Mouse (Mus musculus) kidney, adult 2 months (tissue): ENCODE measurements around the gene Gpn2. TPM values are rescaled to one million over a fixed set of nuclear protein-coding genes. Genes with fewer than 3 reads are reported as not detected.

Experiments
- DNase-seq: peaks from one replicate; pipeline ENCODE4 v3.0.0; 2021
- H3K27ac ChIP-seq: fragments of 200-500 bp; 2 replicates; pipeline ENCODE4 v1.5.1; 2012; ENCODE audit warnings: low read depth, low read length, control low read depth, inconsistent platforms; ENCODE audit not compliant: insufficient read depth
- H3K27me3 ChIP-seq: fragments of 200-500 bp; replicated peaks from 2 replicates; pipeline ENCODE4 v1.6.1; 2012; ENCODE audit warnings: mild to moderate bottlenecking, moderate library complexity, low read length, inconsistent platforms; ENCODE audit not compliant: control insufficient read depth, insufficient read depth
- H3K36me3 ChIP-seq: fragments of 200-500 bp; 2 replicates; pipeline ENCODE4 v1.6.1; 2012; ENCODE audit warnings: mild to moderate bottlenecking, moderate library complexity, low read length, inconsistent platforms; ENCODE audit not compliant: control insufficient read depth, insufficient read depth
- H3K4me1 ChIP-seq: fragments of 200-500 bp; 2 replicates; pipeline ENCODE4 v1.6.1; 2011; ENCODE audit warnings: low read length; ENCODE audit not compliant: control insufficient read depth, insufficient read depth
- H3K4me3 ChIP-seq: fragments of 200-500 bp; 2 replicates; pipeline ENCODE4 v1.5.1; 2011; ENCODE audit warnings: mild to moderate bottlenecking, low read depth, low read length, control low read depth; ENCODE audit not compliant: insufficient read depth
- CTCF ChIP-seq: fragments of 200-500 bp; conservative IDR thresholded peaks from 2 replicates; pipeline ENCODE4 v1.5.1; 2011; ENCODE audit warnings: low read depth, mild to moderate bottlenecking, control low read depth, low read length, moderate library complexity, mixed read lengths; ENCODE audit not compliant: insufficient read depth, insufficient read length
- POLR2A ChIP-seq: fragments of 200-500 bp; IDR thresholded peaks from one replicate; pipeline ENCODE4 v1.6.1; 2011; ENCODE audit warnings: low read depth, low read length, control low read depth
- WGBS: fragments of 180-500 bp; shearing (Covaris S2); methylation state at CpG from one replicate; pipeline ENCODE4 v1.1.7; 2018; 5-methylcytosine and 5-hydroxymethylcytosine counted together
- polyA plus RNA-seq: library from polyadenylated mRNA; depleted of rRNA; stranded (reverse); fragments of >200 nt; gene quantifications from 2 replicates; pipeline ENCODE4 v1.2.3, GENCODE M21; 2012

Gene Gpn2
- polyA plus RNA-seq, 1 experiment = 26.7 TPM

GRCm38 (mm10) chr4:133612416-133612815, 28.3 kb downstream of the Gpn2 start:
- WGBS = 96% methylated on average over 7 of the region's 7 CpGs
- Histone ChIP-seq H3K36me3 (no peaks in the 10 kb centered on the region), H3K27me3 (no peaks in the 10 kb centered on the region), H3K4me1 (no peaks in the 10 kb centered on the region), H3K4me3 (no peak overlapping the region), H3K27ac (no peak overlapping the region)
- DNase-seq = no peak
- TF ChIP-seq CTCF (no peak), POLR2A (no peak)

DNA sequence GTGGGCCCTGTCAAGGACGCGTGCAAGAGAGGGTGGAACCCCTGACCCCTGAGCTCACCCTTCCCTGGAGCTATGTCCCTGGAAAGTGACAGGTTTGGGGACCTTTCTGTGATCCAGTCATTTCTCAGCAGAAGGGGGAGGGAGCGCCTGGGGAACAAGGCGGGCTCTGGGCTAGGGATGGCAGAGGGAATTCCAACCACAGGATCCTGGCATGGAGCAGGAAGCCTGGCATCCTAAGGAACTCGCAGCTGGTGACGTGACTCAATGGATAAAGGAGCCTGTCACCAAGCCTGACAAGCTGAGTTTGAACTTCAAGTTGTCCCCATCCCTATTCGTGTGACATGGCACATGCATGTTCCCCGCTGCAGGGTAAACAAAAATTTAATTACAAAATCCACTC, 28.9 kb downstream of the Gpn2 start:
- no peaks in the 10 kb centered on the region for H3K36me3 ChIP-seq
- no peaks in the 10 kb centered on the region for H3K27me3 ChIP-seq
- TF ChIP-seq POLR2A = no peak
- TF ChIP-seq CTCF = no peak
- DNase-seq = no peak
- no peak overlapping the region for H3K4me3 ChIP-seq
- no peak overlapping the region for H3K27ac ChIP-seq
- WGBS = 92% methylated on average over 8 of the region's 8 CpGs
- H3K4me1 ChIP-seq = no peaks in the 10 kb centered on the region

DNA sequence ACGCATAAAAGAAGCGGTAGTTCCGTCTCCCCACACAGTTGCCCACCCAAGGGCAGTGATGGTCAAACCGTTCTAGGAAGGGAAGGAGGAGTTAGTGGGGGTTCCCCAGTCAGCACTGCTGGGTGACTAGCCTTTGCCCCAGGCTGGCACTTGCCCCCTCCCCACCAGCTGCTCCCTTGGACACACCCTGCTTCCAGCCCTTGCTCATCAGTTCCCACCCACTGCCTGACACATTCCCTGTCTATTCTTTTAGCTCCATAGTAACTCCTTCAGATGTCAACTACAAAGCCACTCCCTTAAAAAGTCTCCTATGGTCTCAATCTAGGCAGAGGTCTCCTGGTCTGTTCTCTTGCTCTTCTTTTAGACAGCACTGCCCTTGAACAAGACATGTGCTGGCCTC, 29.7 kb downstream of the Gpn2 start:
- H3K4me1 ChIP-seq = no peaks in the 10 kb centered on the region
- H3K4me3 ChIP-seq = no peak overlapping the region
- no peaks in the 10 kb centered on the region for H3K36me3 ChIP-seq
- TF ChIP-seq POLR2A (no peak), CTCF (no peak)
- H3K27me3 ChIP-seq = no peaks in the 10 kb centered on the region
- no peak for DNase-seq
- WGBS = 83% methylated on average over 4 of the region's 4 CpGs
- H3K27ac ChIP-seq = no peak overlapping the region

DNA sequence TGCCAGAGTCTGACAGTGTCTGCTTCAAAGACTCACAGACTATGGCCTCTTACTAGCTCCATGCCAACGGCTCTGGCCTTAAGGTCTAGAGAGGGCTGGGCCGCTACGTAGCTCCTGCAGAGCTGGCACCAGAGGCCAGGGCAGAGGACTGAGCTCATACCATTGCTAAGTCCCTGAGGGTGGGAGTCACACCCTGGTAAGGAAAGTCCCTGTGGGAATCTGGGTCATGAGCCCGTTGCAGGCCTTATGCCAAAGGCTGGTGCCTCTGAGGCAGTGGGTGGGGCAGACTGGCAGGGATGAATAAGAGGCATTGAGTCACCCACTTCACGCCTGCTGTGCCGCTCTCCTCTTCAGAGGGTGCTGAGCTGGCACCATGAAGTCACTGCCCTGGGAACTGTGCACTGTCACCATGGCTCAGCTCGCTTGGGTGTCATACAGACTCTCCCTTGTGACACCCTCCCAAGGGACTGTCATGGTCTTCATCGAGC, 30.2 kb downstream of the Gpn2 start:
- peak; percentile 24 for DNase-seq
- Histone ChIP-seq H3K27ac (no peak overlapping the region), H3K4me1 (no peaks in the 10 kb centered on the region), H3K36me3 (no peaks in the 10 kb centered on the region), H3K27me3 (no peaks in the 10 kb centered on the region), H3K4me3 (no peak overlapping the region)
- TF ChIP-seq CTCF (no peak), POLR2A (no peak)
- WGBS = 73% methylated on average over 8 of the region's 8 CpGs

GRCm38 (mm10) chr4:133615416-133615815, 31.3 kb downstream of the Gpn2 start:
- DNase-seq = peak; percentile 67
- H3K4me3 ChIP-seq = no peak overlapping the region
- no peak for TF ChIP-seq CTCF
- TF ChIP-seq POLR2A = no peak
- H3K27me3 ChIP-seq = no peaks in the 10 kb centered on the region
- no peaks in the 10 kb centered on the region for H3K36me3 ChIP-seq
- 60% methylated on average over 10 of the region's 10 CpGs for WGBS
- H3K4me1 ChIP-seq = no peaks in the 10 kb centered on the region
- no peak overlapping the region for H3K27ac ChIP-seq

- H3K27ac ChIP-seq = no peak overlapping the region
- TF ChIP-seq CTCF = no peak
- TF ChIP-seq POLR2A = no peak
- no peaks in the 10 kb centered on the region for H3K36me3 ChIP-seq
- no peak overlapping the region for H3K4me3 ChIP-seq
- DNase-seq = no peak
- no peaks in the 10 kb centered on the region for H3K4me1 ChIP-seq
- 83% methylated on average over 11 of the region's 11 CpGs for WGBS
- H3K27me3 ChIP-seq = no peaks in the 10 kb centered on the region
These were observed 33.8 kb downstream of the Gpn2 start for GRCm38 (mm10) chr4:133617936-133618335.

DNA sequence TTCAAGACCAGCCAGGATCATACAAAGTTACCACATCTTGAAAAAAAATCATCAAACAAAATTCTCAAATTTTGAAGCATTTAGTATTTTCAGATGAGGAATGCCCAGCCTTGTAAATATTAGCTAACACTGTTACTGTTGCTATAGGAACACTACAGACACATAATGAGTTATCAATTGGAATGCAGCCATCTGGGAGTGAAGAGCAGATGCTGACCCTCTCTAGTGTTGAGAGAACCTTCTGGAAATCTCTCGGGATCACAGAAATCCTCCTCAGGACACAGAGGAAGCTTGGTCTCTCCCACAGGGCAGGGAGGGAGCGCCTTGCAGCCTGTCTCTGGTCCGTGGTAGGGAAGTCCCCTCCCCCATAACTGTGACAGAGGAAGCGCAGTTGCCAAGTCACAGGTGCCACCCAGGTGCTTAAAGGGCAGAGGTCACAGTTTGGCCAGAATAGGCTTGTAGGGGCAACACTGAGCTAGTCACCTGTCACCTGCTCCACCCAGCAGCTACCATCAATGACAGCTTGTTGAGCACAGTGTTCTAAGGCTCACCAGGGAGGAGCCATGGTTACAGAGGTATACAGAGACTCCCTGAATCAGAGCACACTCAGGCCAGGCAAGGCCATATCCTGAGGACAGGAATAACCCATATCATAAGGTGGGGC, 35.4 kb downstream of the Gpn2 start:
- no peak overlapping the region for H3K27ac ChIP-seq
- no peak overlapping the region for H3K4me3 ChIP-seq
- WGBS = 52% methylated on average over 4 of the region's 4 CpGs
- H3K27me3 ChIP-seq = no peaks in the 10 kb centered on the region
- no peaks in the 10 kb centered on the region for H3K4me1 ChIP-seq
- H3K36me3 ChIP-seq = no peaks in the 10 kb centered on the region
- no peak for TF ChIP-seq CTCF
- no peak for TF ChIP-seq POLR2A
- DNase-seq = no peak

GRCm38 (mm10) chr4:133620668-133621067, 36.5 kb downstream of the Gpn2 start:
- Histone ChIP-seq H3K36me3 (no peaks in the 10 kb centered on the region), H3K27ac (no peak overlapping the region), H3K4me3 (no peak overlapping the region), H3K27me3 (no peaks in the 10 kb centered on the region), H3K4me1 (no peaks in the 10 kb centered on the region)
- 82% methylated on average over 8 of the region's 8 CpGs for WGBS
- TF ChIP-seq POLR2A = no peak
- no peak for TF ChIP-seq CTCF
- DNase-seq = no peak
